Mouse (Mus musculus): Measurements from ENCODE around the gene Pacsin3. TPM values are rescaled to one million over a fixed set of nuclear protein-coding genes. Genes with fewer than 3 reads are reported as not detected.

Gene Pacsin3
- polyA plus RNA-seq, 1 experiment from 2014 or later, result 18.6 TPM

DNA sequence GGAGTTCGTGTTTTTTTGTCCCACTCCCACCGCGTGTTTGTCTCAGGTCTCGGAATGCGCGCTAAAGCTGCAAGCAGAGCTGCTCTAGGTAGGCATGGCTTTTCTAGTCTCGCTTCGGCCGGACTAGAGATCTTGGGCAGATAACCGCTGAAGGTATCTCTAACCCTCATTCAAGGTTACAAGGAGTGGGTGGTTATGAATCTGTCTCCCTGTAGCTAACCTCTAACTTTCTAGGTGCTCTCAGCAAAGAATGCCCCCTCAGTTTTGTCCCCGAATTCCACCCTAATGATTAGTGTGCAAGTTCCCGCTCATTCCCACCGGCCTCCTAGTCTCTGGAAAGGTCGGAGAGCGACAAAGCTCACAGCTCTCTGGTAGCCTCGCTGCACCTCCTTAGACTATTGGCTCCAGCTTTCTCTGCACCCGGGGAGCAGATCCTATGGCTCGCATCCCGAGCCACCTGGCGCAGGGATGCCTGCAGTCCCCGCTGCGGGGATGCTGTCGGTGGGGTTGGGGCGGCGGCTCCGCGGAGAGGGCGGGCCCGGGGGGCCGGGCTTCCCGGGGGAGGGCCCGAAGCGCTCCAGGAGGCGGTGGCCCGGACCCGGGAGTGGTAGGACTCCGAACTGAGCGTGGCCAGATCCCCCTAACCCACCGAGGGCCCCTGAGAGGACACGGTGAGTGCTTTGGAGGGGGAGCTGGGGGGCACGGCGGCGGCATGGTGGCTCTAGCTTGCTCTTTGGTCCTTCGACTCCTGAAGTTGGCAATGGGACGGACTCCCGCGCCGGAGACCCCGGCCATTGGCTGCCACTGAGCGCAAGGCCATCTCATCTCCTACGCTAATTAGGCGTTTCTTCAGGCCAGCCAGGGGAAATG is 737 bp downstream of the Pacsin3 start:
- peak; percentile 66 for ATAC-seq (replicated peaks; ENCODE audit: insufficient number of reproducible peaks, low FRiP score, low TSS enrichment)
- Histone ChIP-seq H3K9me3 (replicated peaks; ENCODE audit: control insufficient read depth, low read length) (no peaks in the 10 kb centered on the region), H3K27me3 (ENCODE audit: control insufficient read depth, insufficient read depth, low read length) (peaks cover 27% of the 10 kb centered on the region), H3K4me1 (ENCODE audit: control insufficient read depth, insufficient read depth, low read length) (peaks cover 32% of the 10 kb centered on the region), H3K27ac (ENCODE audit: low read depth, low read length) (peak overlapping the region; percentile 46; the same call in 1 of the 2 replicates), H3K36me3 (ENCODE audit: control insufficient read depth, insufficient read depth, low read length) (peaks cover 8% of the 10 kb centered on the region), H3K4me3 (ENCODE audit: low read depth, low read length) (peak overlapping the region; percentile 60), H3K4me2 (peak overlapping the region; percentile 96), H3K9ac (ENCODE audit: low read depth, low read length) (peak overlapping the region; percentile 63)
- WGBS (ENCODE audit: insufficient replicate concordance), result under 1% methylated on average over 52 of the region's 52 CpGs

DNA sequence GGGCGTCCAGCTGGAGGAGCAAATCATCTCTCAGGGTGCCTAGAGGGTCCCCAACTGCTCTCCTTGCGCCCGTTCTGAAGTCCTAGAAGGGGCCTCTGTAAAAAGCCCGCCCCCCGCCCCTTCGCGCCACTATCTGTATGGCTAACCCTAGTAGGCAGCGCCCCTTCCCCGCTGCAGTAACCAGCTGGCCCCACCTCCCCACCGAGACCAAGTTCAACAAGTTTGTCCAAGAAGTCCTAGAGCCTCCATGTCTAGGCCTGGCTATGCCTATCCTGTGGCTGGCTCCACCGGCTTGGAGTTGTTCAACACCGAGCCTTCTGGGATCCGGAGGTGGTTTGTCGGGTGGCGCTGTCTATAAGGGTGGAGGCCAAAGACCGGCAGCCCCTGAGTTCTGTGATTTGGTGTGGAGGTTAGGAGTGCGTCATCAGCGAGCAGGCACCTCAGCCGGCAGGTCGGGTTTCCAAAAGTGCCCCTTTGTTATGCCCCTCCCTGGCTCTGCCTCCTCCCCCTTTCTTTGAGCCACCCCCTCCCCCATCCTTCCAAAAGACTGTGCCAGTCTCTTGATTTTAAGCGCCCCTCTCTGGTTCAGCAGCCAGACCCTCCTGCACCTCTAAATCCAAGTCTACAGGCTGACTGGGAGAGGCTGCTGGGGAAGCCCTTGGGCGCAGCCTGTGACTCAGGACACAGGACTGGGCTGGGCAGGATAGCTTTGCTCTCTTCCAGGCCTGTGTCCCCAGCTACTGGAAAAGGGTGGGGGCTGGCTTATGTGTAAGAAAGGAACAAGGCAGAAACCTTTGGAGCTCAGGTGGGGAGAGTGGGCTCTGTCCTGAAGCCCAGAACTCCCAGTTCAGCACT is 1.6 kb downstream of the Pacsin3 start:
- Histone ChIP-seq H3K4me3 (ENCODE audit: low read depth, low read length) (peak overlapping the region; percentile 60), H3K36me3 (ENCODE audit: control insufficient read depth, insufficient read depth, low read length) (peaks cover 9% of the 10 kb centered on the region), H3K27me3 (ENCODE audit: control insufficient read depth, insufficient read depth, low read length) (peaks cover 27% of the 10 kb centered on the region), H3K27ac (ENCODE audit: low read depth, low read length) (peak overlapping the region; percentile 46; the same call in 1 of the 2 replicates), H3K4me2 (peak overlapping the region; percentile 96), H3K9ac (ENCODE audit: low read depth, low read length) (peak overlapping the region; percentile 63), H3K4me1 (ENCODE audit: control insufficient read depth, insufficient read depth, low read length) (peaks cover 29% of the 10 kb centered on the region), H3K9me3 (replicated peaks; ENCODE audit: control insufficient read depth, low read length) (no peaks in the 10 kb centered on the region)
- peak; percentile 29 for ATAC-seq (replicated peaks; ENCODE audit: insufficient number of reproducible peaks, low FRiP score, low TSS enrichment)
- WGBS (ENCODE audit: insufficient replicate concordance), result 3% methylated on average over 22 of the region's 22 CpGs

DNA sequence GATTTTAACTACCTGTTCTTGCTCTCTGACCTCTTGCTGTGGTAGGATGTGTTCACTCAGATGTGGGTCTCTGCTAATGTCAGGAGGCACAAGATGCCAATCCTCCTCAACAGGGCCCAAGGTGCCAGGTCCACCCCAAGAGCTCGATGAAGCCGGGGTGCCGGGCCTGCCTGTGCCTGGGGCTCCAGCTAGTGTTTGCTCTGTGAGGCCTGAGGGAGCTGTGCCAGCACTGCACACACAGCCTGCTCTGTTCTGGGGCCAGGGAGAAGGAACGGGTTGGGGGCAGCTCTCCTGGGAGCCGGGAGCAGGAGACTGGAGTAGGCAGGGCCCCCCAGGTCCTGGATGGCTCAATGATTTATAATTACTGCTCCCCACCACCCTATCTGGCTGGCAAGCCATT is 2.3 kb downstream of the Pacsin3 start:
- Histone ChIP-seq H3K27me3 (ENCODE audit: control insufficient read depth, insufficient read depth, low read length) (peaks cover 27% of the 10 kb centered on the region), H3K9ac (ENCODE audit: low read depth, low read length) (peak overlapping the region; percentile 63), H3K4me3 (ENCODE audit: low read depth, low read length) (peak overlapping the region; percentile 60; the same call in 1 of the 2 replicates), H3K27ac (ENCODE audit: low read depth, low read length) (no peak overlapping the region), H3K4me1 (ENCODE audit: control insufficient read depth, insufficient read depth, low read length) (peaks cover 25% of the 10 kb centered on the region), H3K9me3 (replicated peaks; ENCODE audit: control insufficient read depth, low read length) (no peaks in the 10 kb centered on the region), H3K36me3 (ENCODE audit: control insufficient read depth, insufficient read depth, low read length) (peaks cover 9% of the 10 kb centered on the region), H3K4me2 (peak overlapping the region; percentile 96)
- ATAC-seq (replicated peaks; ENCODE audit: insufficient number of reproducible peaks, low FRiP score, low TSS enrichment), result no peak
- WGBS (ENCODE audit: insufficient replicate concordance), result 79% methylated on average over 5 of the region's 5 CpGs

DNA sequence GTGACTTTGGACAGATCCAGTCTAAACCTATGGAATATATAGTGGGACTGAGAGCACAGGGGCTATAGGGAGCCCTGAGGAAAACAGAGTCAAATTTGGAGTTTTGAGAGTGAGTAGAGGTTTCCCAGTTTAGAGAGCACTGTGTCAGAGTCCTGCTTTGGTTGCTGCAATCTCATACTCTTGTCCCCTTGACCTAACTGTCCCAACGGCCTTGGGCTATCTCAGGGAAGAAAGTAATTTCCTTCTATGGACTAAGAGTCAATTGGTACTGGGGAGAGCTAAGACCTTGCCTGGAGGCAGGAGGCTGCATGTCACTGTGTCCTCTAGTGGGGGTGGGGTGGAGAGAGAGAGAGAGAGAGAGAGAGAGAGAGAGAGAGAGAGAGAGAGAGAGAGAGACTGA is 3.1 kb downstream of the Pacsin3 start:
- Histone ChIP-seq H3K4me2 (no peak overlapping the region), H3K27ac (ENCODE audit: low read depth, low read length) (no peak overlapping the region), H3K9me3 (replicated peaks; ENCODE audit: control insufficient read depth, low read length) (no peaks in the 10 kb centered on the region), H3K4me3 (ENCODE audit: low read depth, low read length) (no peak overlapping the region), H3K36me3 (ENCODE audit: control insufficient read depth, insufficient read depth, low read length) (peaks cover 9% of the 10 kb centered on the region), H3K27me3 (ENCODE audit: control insufficient read depth, insufficient read depth, low read length) (peaks cover 22% of the 10 kb centered on the region), H3K9ac (ENCODE audit: low read depth, low read length) (no peak overlapping the region), H3K4me1 (ENCODE audit: control insufficient read depth, insufficient read depth, low read length) (peaks cover 25% of the 10 kb centered on the region)
- ATAC-seq (replicated peaks; ENCODE audit: insufficient number of reproducible peaks, low FRiP score, low TSS enrichment), result no peak
- 37% methylated on average over 1 of the region's 1 CpGs for WGBS (ENCODE audit: insufficient replicate concordance)

DNA sequence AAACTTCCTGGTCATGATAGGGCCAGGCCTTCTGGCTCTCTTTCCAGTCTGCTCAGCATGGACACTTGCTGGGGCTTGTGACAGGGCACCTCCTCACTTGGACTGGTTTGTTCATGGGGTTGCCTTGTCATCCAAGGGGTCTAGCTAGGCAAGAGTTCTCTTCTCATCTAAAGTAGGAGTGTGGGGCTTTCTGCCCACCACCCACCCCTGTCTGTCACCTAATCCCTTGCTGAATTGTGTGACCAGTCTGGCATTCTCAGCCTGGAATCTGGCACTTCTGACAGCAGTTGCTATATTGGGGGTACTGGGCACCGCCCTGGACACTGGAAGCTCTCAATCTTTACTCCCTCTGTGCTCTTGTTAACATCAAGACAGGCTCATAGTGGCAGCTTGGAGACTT is 3.7 kb downstream of the Pacsin3 start:
- H3K4me1 ChIP-seq (ENCODE audit: control insufficient read depth, insufficient read depth, low read length), result peaks cover 30% of the 10 kb centered on the region
- H3K9me3 ChIP-seq (replicated peaks; ENCODE audit: control insufficient read depth, low read length), result no peaks in the 10 kb centered on the region
- ATAC-seq (replicated peaks; ENCODE audit: insufficient number of reproducible peaks, low FRiP score, low TSS enrichment), result no peak
- WGBS (ENCODE audit: insufficient replicate concordance), result 63% methylated on average over 1 of the region's 1 CpGs
- no peak overlapping the region for H3K9ac ChIP-seq (ENCODE audit: low read depth, low read length)
- H3K4me3 ChIP-seq (ENCODE audit: low read depth, low read length), result no peak overlapping the region
- H3K36me3 ChIP-seq (ENCODE audit: control insufficient read depth, insufficient read depth, low read length), result peaks cover 9% of the 10 kb centered on the region
- peaks cover 18% of the 10 kb centered on the region for H3K27me3 ChIP-seq (ENCODE audit: control insufficient read depth, insufficient read depth, low read length)
- H3K27ac ChIP-seq (ENCODE audit: low read depth, low read length), result 0 out of 2 replicates have a peak overlapping the region, but pooled peaks have one; percentile 6
- no peak overlapping the region for H3K4me2 ChIP-seq

DNA sequence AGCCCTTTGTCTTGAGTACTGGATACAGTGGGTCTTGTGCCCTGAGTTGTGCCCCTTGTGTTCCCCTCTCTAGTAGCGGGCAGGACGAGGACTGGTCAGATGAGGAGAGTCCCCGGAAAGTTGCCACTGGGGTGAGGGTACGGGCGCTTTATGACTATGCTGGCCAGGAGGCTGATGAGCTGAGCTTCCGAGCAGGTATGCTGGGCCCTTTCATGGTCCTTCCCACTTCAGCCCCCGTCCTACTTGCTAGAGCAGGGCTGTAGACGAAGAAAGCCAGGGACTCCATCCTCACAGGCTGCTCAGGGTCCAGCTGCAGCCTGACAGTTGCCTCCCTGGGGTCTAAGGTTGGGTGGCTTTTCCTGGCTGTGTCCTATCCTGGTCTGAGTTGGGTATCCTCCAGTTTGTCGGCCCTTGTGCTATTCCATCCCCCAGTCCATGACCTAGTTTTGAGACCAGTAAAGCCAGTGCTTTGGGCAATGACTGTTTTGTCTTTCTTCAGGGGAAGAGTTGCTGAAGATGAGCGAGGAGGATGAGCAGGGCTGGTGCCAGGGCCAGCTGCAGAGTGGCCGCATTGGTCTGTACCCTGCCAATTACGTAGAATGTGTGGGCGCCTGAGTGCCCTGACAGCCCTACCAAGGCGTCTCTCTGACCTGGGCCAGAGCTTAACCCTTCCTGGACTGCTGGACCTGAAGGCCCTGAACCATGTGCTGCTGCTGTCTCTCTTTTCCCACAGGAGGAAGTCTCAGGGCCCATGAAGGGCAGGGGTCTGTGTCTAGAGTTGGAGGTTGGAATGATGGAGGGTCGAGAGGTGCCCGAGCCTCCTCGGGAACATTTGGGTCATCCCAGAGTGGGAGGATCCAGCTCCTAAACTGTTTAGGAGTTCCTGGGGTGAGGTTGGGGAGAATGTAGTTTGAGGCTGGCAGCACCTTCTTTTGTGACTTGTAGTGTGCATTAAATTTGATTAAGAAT is 8.2 kb downstream of the Pacsin3 start:
- H3K27me3 ChIP-seq (ENCODE audit: control insufficient read depth, insufficient read depth, low read length), result no peaks in the 10 kb centered on the region
- H3K27ac ChIP-seq (ENCODE audit: low read depth, low read length), result peak overlapping the region; percentile 94
- H3K36me3 ChIP-seq (ENCODE audit: control insufficient read depth, insufficient read depth, low read length), result peaks cover 24% of the 10 kb centered on the region
- no peaks in the 10 kb centered on the region for H3K9me3 ChIP-seq (replicated peaks; ENCODE audit: control insufficient read depth, low read length)
- H3K4me2 ChIP-seq, result peak overlapping the region; percentile 70
- no peak for ATAC-seq (replicated peaks; ENCODE audit: insufficient number of reproducible peaks, low FRiP score, low TSS enrichment)
- peak overlapping the region; percentile 96 for H3K9ac ChIP-seq (ENCODE audit: low read depth, low read length)
- WGBS (ENCODE audit: insufficient replicate concordance), result 86% methylated on average over 17 of the region's 17 CpGs
- H3K4me1 ChIP-seq (ENCODE audit: control insufficient read depth, insufficient read depth, low read length), result peaks cover 17% of the 10 kb centered on the region
- H3K4me3 ChIP-seq (ENCODE audit: low read depth, low read length), result peak overlapping the region; percentile 87

DNA sequence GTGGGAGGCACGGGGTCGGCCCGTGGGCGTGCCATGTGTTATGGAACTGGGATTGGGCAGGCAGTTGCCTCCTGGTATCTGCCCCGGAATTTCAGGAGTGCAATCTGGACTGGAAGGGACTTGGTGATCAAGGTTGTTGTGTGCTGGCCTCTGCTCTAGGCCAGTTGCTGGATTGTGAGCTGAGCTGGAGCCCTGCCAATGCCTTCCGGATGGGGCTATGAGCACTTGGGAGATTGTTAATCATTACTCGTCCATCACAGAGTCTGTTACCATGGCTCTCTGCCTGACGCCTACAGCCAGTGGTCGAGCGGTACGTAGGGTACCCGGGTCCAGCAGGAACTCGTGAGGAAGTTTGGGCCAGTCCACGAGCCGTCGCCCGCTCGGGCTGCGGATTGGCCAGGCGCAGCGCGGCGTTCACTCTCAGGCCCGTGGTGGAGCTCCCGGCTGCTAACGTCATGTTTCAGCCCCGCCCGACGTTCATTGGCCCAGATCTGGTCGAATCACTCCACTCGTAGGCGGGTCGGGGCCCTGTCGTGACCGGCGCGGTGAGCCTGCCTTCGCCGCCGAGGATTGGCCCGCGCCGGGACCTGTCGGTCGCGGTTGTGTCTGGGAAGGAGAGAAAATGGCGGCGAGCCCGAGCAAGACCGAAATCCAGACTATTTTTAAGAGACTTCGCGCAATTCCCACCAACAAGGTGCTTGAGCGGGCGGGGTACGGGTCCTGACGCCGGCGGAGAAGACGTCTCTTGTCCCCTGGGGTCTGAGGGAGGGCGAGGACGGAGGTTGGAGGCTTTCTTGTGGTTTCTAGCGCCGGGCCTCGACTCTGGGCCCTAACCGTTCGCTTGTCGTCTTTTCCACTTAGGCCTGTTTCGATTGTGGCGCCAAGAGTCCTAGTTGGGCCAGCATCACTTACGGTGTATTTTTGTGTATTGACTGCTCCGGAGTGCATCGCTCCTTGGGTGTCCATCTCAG is 9.2 kb downstream of the Pacsin3 start, which contains the start of gene Arfgap2:
Gene Arfgap2, plus strand, starts transcription at position 264 of the 971 bp plus-strand sequence.
- no peaks in the 10 kb centered on the region for H3K27me3 ChIP-seq (ENCODE audit: control insufficient read depth, insufficient read depth, low read length)
- 2% methylated on average over 72 of the region's 72 CpGs for WGBS (ENCODE audit: insufficient replicate concordance)
- H3K9me3 ChIP-seq (replicated peaks; ENCODE audit: control insufficient read depth, low read length), result no peaks in the 10 kb centered on the region
- H3K4me3 ChIP-seq (ENCODE audit: low read depth, low read length), result peak within 1 kb of the TSS; percentile 87
- H3K27ac ChIP-seq (ENCODE audit: low read depth, low read length), result peak within 1 kb of the TSS; percentile 94
- H3K36me3 ChIP-seq (ENCODE audit: control insufficient read depth, insufficient read depth, low read length), result peaks cover 33% of the 10 kb centered on the region
- peak; percentile 98 for ATAC-seq (replicated peaks; ENCODE audit: insufficient number of reproducible peaks, low FRiP score, low TSS enrichment)
- peaks cover 13% of the 10 kb centered on the region for H3K4me1 ChIP-seq (ENCODE audit: control insufficient read depth, insufficient read depth, low read length)
- H3K9ac ChIP-seq (ENCODE audit: low read depth, low read length), result peak within 1 kb of the TSS; percentile 96
- peak within 1 kb of the TSS; percentile 92 for H3K4me2 ChIP-seq
